Mouse (Mus musculus) MEL (cell line): ENCODE data around the gene Mogat2. TPM values are rescaled to one million over a fixed set of nuclear protein-coding genes. Genes with fewer than 3 reads are reported as not detected.

Experiments used
- DNase-seq: peaks from one replicate; pipeline ENCODE4 v3.0.0; 2011; ENCODE audit warnings: low read depth, low spot score
- H3K27ac ChIP-seq: 2 replicates; pipeline ENCODE4 v1.5.1; 2012; ENCODE audit warnings: low read depth, mild to moderate bottlenecking, control low read depth, low read length, moderate library complexity; ENCODE audit not compliant: control insufficient read depth
- H3K27me3 ChIP-seq, 2 experiments: fragments of 150-350 bp in 1 of 2; sonication (generic) in 1 of 2; 2 replicates each; pipeline ENCODE4 v1.6.1; 2012; ENCODE audit warnings: low read length in 2 of 2, mild to moderate bottlenecking in 2 of 2, improper control_type of control experiment in 1 of 2, moderate library complexity in 1 of 2; ENCODE audit not compliant: insufficient read depth in 2 of 2, control insufficient read depth in 1 of 2
- H3K36me3 ChIP-seq, 2 experiments: 2 replicates each; pipeline ENCODE4 v1.6.1; 2012 to 2014; ENCODE audit warnings: low read length in 2 of 2, improper control_type of control experiment in 1 of 2, inconsistent platforms in 1 of 2, mild to moderate bottlenecking in 1 of 2; ENCODE audit not compliant: insufficient read depth in 2 of 2, control insufficient read depth in 1 of 2
- H3K4me1 ChIP-seq, 2 experiments: fragments of 150-350 bp in 1 of 2; sonication (generic) in 1 of 2; 2 replicates each; pipeline ENCODE4 v1.6.1; 2012; ENCODE audit warnings: low read length in 2 of 2, improper control_type of control experiment in 1 of 2, mild to moderate bottlenecking in 1 of 2; ENCODE audit not compliant: insufficient read depth in 2 of 2, control insufficient read depth in 1 of 2
- H3K4me3 ChIP-seq, 2 experiments: fragments of 150-350 bp in 1 of 2; sonication (generic) in 1 of 2; 2 replicates each; pipeline ENCODE4 v1.5.1; 2012; ENCODE audit warnings: low read depth in 2 of 2, low read length in 2 of 2, mild to moderate bottlenecking in 2 of 2, moderate library complexity in 2 of 2, control low read depth in 1 of 2, improper control_type of control experiment in 1 of 2; ENCODE audit not compliant: control insufficient read depth in 1 of 2, insufficient read depth in 1 of 2
- H3K79me2 ChIP-seq: 2 replicates; pipeline ENCODE4 v1.6.1; 2012; ENCODE audit warnings: mild to moderate bottlenecking, low read length, moderate library complexity; ENCODE audit not compliant: control insufficient read depth, poor library complexity, insufficient read depth
- H3K9ac ChIP-seq: 2 replicates; pipeline ENCODE4 v1.6.1; 2012; ENCODE audit warnings: low read depth, mild to moderate bottlenecking, control low read depth, low read length, moderate library complexity; ENCODE audit not compliant: control insufficient read depth, poor library complexity, severe bottlenecking
- H3K9me3 ChIP-seq: fragments of 150-350 bp; sonication (generic); replicated peaks from 2 replicates; pipeline ENCODE4 v1.6.1; 2012; ENCODE audit warnings: mild to moderate bottlenecking, low read length, improper control_type of control experiment, moderate library complexity; ENCODE audit not compliant: insufficient read depth
- CHD2 ChIP-seq: IDR thresholded peaks from 2 replicates; pipeline ENCODE4 v1.6.1; 2011; ENCODE audit warnings: low read length, improper control_type of control experiment
- CTCF ChIP-seq, 3 experiments: IDR thresholded peaks in 2 of 3; conservative IDR thresholded peaks in 1 of 3; 2 replicates each; pipeline ENCODE4 v1.5.1; 2011 to 2012; ENCODE audit warnings: low read length in 3 of 3, low read depth in 2 of 3, mild to moderate bottlenecking in 2 of 3, improper control_type of control experiment in 1 of 3, inconsistent platforms in 1 of 3, mixed read lengths in 1 of 3, moderate library complexity in 1 of 3; ENCODE audit not compliant: control insufficient read depth in 1 of 3, insufficient read depth in 1 of 3, poor library complexity in 1 of 3, severe bottlenecking in 1 of 3
- E2F4 ChIP-seq: IDR thresholded peaks from 2 replicates; pipeline ENCODE4 v1.6.1; 2011; ENCODE audit warnings: low read depth, low read length, improper control_type of control experiment, borderline replicate concordance
- EP300 ChIP-seq, 2 experiments: IDR thresholded peaks; 2 replicates each; pipeline ENCODE4 v1.6.1; 2011; ENCODE audit warnings: improper control_type of control experiment in 2 of 2, low read length in 2 of 2, low read depth in 1 of 2, mild to moderate bottlenecking in 1 of 2
- GABPA ChIP-seq: IDR thresholded peaks from 2 replicates; pipeline ENCODE4 v1.6.1; 2012; ENCODE audit warnings: low read depth, mild to moderate bottlenecking, inconsistent platforms, low read length, improper control_type of control experiment, moderate library complexity
- GATA1 ChIP-seq: IDR thresholded peaks from 2 replicates; pipeline ENCODE4 v1.6.1; 2011; ENCODE audit warnings: low read depth, low read length, improper control_type of control experiment
- JUND ChIP-seq: IDR thresholded peaks from 2 replicates; pipeline ENCODE4 v1.6.1; 2011; ENCODE audit warnings: low read depth, mild to moderate bottlenecking, improper control_type of control experiment, low read length
- KAT2A ChIP-seq: conservative IDR thresholded peaks from 2 replicates; pipeline ENCODE4 v1.6.1; 2012; ENCODE audit warnings: low read depth, low read length, improper control_type of control experiment, inconsistent platforms
- MAFK ChIP-seq: IDR thresholded peaks from 2 replicates; pipeline ENCODE4 v1.6.1; 2011; ENCODE audit warnings: low read depth, mild to moderate bottlenecking, low read length, improper control_type of control experiment, borderline replicate concordance
- MAX ChIP-seq: IDR thresholded peaks from 2 replicates; pipeline ENCODE4 v1.6.1; 2011; ENCODE audit warnings: low read length, improper control_type of control experiment
- NRF1 ChIP-seq: IDR thresholded peaks from 2 replicates; pipeline ENCODE4 v1.6.1; 2014; ENCODE audit warnings: low read depth, mild to moderate bottlenecking, inconsistent platforms, low read length, improper control_type of control experiment, moderate library complexity; ENCODE audit not compliant: poor library complexity, insufficient read depth, severe bottlenecking
- POLR2AphosphoS5 ChIP-seq: IDR thresholded peaks from 2 replicates; pipeline ENCODE4 v1.6.1; 2012; ENCODE audit warnings: low read depth, borderline replicate concordance, mild to moderate bottlenecking, inconsistent platforms, low read length, moderate library complexity, mixed read lengths
- RAD21 ChIP-seq: IDR thresholded peaks from 2 replicates; pipeline ENCODE4 v1.6.1; 2011; ENCODE audit warnings: mild to moderate bottlenecking, low read depth, low read length, improper control_type of control experiment
- SIN3A ChIP-seq: IDR thresholded peaks from 2 replicates; pipeline ENCODE4 v1.6.1; 2012; ENCODE audit warnings: low read length, improper control_type of control experiment, inconsistent platforms
- TCF12 ChIP-seq: IDR thresholded peaks from 2 replicates; pipeline ENCODE4 v1.6.1; 2014; ENCODE audit warnings: low read depth, mild to moderate bottlenecking, inconsistent platforms, low read length, improper control_type of control experiment, moderate library complexity
- ZKSCAN1 ChIP-seq: IDR thresholded peaks from 2 replicates; pipeline ENCODE4 v1.6.1; 2012; ENCODE audit warnings: low read depth, mild to moderate bottlenecking, inconsistent platforms, low read length, improper control_type of control experiment, moderate library complexity
- ZNF384 ChIP-seq: IDR thresholded peaks from 2 replicates; pipeline ENCODE4 v1.6.1; 2012; ENCODE audit warnings: low read depth, mild to moderate bottlenecking, inconsistent platforms, low read length, improper control_type of control experiment
- polyA plus RNA-seq, 2 experiments: library from polyadenylated mRNA; stranded (reverse) in 1 of 2; unstranded in 1 of 2; fragments of >175 nt in 1 of 2; fragments of >200 nt in 1 of 2; gene quantifications; 2 replicates each; pipeline versions ENCODE4 v1.2.1 to v1.2.4; 2012; ENCODE audit warnings: low replicate concordance in 2 of 2, low read depth in 1 of 2; ENCODE audit not compliant: insufficient read length in 2 of 2, insufficient read depth in 1 of 2, missing spikeins in 1 of 2
- total RNA-seq: library from RNA; depleted of rRNA; stranded (reverse); fragments of 300-350 nt; gene quantifications from 2 replicates; pipeline ENCODE4 v1.2.3, GENCODE M21; 2012

Gene Mogat2
- total and polyA plus RNA-seq, 3 experiments = 0.13 TPM; not detected in 2

DNA sequence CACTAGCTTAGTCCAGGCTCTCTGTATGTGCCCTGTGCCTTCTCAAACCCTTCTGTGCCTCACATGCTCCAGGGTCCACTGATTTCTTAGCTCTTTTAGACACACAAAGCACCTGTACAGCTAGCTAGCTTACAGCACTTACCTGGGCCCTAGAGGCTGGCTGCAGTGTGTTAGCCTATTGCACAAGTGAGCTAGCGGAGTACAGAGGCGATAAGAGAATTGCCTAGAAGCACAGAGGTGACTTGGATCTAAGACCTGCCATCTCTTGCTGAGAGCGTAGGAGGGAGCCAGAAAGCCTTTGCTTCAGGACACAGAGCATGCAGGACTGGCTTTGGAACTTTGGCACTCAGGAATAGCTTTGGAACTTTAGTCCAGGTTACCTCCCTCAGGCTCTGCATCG is 11.2 kb downstream of the Mogat2 start:
- Histone ChIP-seq H3K36me3 (no peaks in the 10 kb centered on the region), H3K79me2 (no peaks in the 10 kb centered on the region), H3K9me3 (no peaks in the 10 kb centered on the region), H3K4me1 (no peaks in the 10 kb centered on the region), H3K4me3 (no peak overlapping the region), H3K9ac (no peak overlapping the region), H3K27ac (no peak overlapping the region), H3K27me3 (peaks cover 0 to 2% of the 10 kb centered on the region in 2 experiments; a peak in 2 of 4 replicates)
- TF ChIP-seq ZKSCAN1 (no peak), RAD21 (no peak), MAFK (no peak), NRF1 (no peak), POLR2AphosphoS5 (no peak), E2F4 (no peak), KAT2A (no peak), EP300 (IDR thresholded peaks at IDR 0.05; ENCODE audit: low read depth in 1 of 2, low read length in 2 of 2) (no peak), CTCF (IDR thresholded peaks at IDR 0.05 in 2 of 3, conservative IDR thresholded peaks at IDR 0.05 in 1 of 3; ENCODE audit: control insufficient read depth in 1 of 3, insufficient read depth in 1 of 3, low read depth in 2 of 3, low read length in 3 of 3, poor library complexity in 1 of 3, severe bottlenecking in 1 of 3) (no peak), MAX (no peak), SIN3A (no peak), GABPA (no peak), JUND (no peak), TCF12 (no peak)
- DNase-seq = no peak

DNA sequence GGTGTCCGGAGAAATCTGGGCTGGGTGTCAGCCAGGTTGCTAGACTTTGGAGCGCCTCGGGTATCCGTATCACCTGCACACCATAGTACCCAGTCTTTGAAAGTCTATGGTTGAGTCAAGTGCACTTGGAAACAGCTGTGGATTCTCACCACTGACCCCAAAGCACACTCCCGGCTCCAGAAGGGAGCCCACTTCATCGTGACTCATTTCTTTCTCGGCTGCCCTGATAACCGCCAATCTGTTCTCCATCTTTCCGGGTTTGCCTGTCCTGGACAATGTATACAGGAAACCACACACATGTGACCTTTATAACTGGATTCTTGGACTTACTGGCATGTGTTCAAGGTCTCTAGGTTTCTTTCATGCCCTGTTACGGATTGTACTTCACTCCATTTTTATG is 11.8 kb downstream of the Mogat2 start:
- H3K27ac ChIP-seq = no peak overlapping the region
- TF ChIP-seq ZNF384 (no peak), ZKSCAN1 (no peak), GATA1 (no peak), SIN3A (no peak), CHD2 (no peak), E2F4 (no peak), JUND (no peak)
- H3K4me1 ChIP-seq = no peaks in the 10 kb centered on the region

More for the DNA sequence above, 11.8 kb downstream of the Mogat2 start:
- H3K27me3 ChIP-seq = peaks cover 0 to 2% of the 10 kb centered on the region in 2 experiments; a peak in 1 of 4 replicates
- H3K4me3 ChIP-seq = no peak overlapping the region
- no peaks in the 10 kb centered on the region for H3K79me2 ChIP-seq
- H3K36me3 ChIP-seq = no peaks in the 10 kb centered on the region
- no peak overlapping the region for H3K9ac ChIP-seq
- no peak for DNase-seq
- no peaks in the 10 kb centered on the region for H3K9me3 ChIP-seq
